Mouse (Mus musculus): ENCODE measurements around the gene Atl3. TPM values are rescaled to one million over a fixed set of nuclear protein-coding genes. Genes with fewer than 3 reads are reported as not detected.

Gene Atl3
- polyA plus RNA-seq, 1 experiment from 2014 or later = 6.9 TPM

GRCm38 (mm10) chr19:7506321-7506720 is 12.5 kb downstream of the Atl3 start:
- Histone ChIP-seq H3K4me3 (no peak overlapping the region), H3K27ac (no peak overlapping the region), H3K4me2 (no peak overlapping the region), H3K9ac (no peak overlapping the region), H3K9me3 (no peaks in the 10 kb centered on the region), H3K27me3 (no peaks in the 10 kb centered on the region), H3K36me3 (peaks cover 16% of the 10 kb centered on the region), H3K4me1 (replicated peaks) (no peaks in the 10 kb centered on the region)
- WGBS = 95% methylated on average over 1 of the region's 1 CpGs
- ATAC-seq (ENCODE audit: low FRiP score) = no peak

GRCm38 (mm10) chr19:7508026-7508425 is 14.2 kb downstream of the Atl3 start:
- no peak for ATAC-seq (ENCODE audit: low FRiP score)
- H3K4me2 ChIP-seq = no peak overlapping the region
- WGBS = 64% methylated on average over 4 of the region's 4 CpGs

GRCm38 (mm10) chr19:7516437-7516836 is 22.6 kb downstream of the Atl3 start:
- WGBS = 85% methylated on average over 1 of the region's 1 CpGs

More at GRCm38 (mm10) chr19:7508026-7508425, 14.2 kb downstream of the Atl3 start:
- Histone ChIP-seq H3K36me3 (peaks cover 19% of the 10 kb centered on the region), H3K9ac (no peak overlapping the region), H3K4me3 (no peak overlapping the region), H3K27me3 (no peaks in the 10 kb centered on the region), H3K9me3 (no peaks in the 10 kb centered on the region), H3K4me1 (replicated peaks) (no peaks in the 10 kb centered on the region), H3K27ac (no peak overlapping the region)

GRCm38 (mm10) chr19:7521619-7522018 is 27.8 kb downstream of the Atl3 start:
- peaks cover 49% of the 10 kb centered on the region for H3K36me3 ChIP-seq

More at GRCm38 (mm10) chr19:7516437-7516836, 22.6 kb downstream of the Atl3 start:
- Histone ChIP-seq H3K4me3 (no peak overlapping the region), H3K9me3 (no peaks in the 10 kb centered on the region), H3K9ac (no peak overlapping the region), H3K4me2 (no peak overlapping the region), H3K4me1 (replicated peaks) (no peaks in the 10 kb centered on the region), H3K27me3 (no peaks in the 10 kb centered on the region), H3K27ac (no peak overlapping the region), H3K36me3 (peaks cover 27% of the 10 kb centered on the region)
- ATAC-seq (ENCODE audit: low FRiP score) = no peak

GRCm38 (mm10) chr19:7522856-7523255 is 29.0 kb downstream of the Atl3 start:
- Histone ChIP-seq H3K4me2 (no peak overlapping the region), H3K27me3 (no peaks in the 10 kb centered on the region), H3K36me3 (peaks cover 43% of the 10 kb centered on the region), H3K4me3 (no peak overlapping the region), H3K9ac (no peak overlapping the region), H3K4me1 (replicated peaks) (no peaks in the 10 kb centered on the region), H3K27ac (no peak overlapping the region), H3K9me3 (no peaks in the 10 kb centered on the region)
- no peak for ATAC-seq (ENCODE audit: low FRiP score)
- WGBS = 100% methylated on average over 2 of the region's 2 CpGs

More at GRCm38 (mm10) chr19:7521619-7522018, 27.8 kb downstream of the Atl3 start:
- no peak for ATAC-seq (ENCODE audit: low FRiP score)
- H3K9ac ChIP-seq = no peak overlapping the region
- no peaks in the 10 kb centered on the region for H3K27me3 ChIP-seq
- H3K4me1 ChIP-seq (replicated peaks) = no peaks in the 10 kb centered on the region
- H3K27ac ChIP-seq = no peak overlapping the region
- no peak overlapping the region for H3K4me2 ChIP-seq
- WGBS = 93% methylated on average over 3 of the region's 3 CpGs
- no peak overlapping the region for H3K4me3 ChIP-seq
- H3K9me3 ChIP-seq = no peaks in the 10 kb centered on the region

GRCm38 (mm10) chr19:7523292-7523691 is 29.5 kb downstream of the Atl3 start:
- H3K9me3 ChIP-seq = no peaks in the 10 kb centered on the region
- no peaks in the 10 kb centered on the region for H3K27me3 ChIP-seq
- ATAC-seq (ENCODE audit: low FRiP score) = no peak
- no peak overlapping the region for H3K4me2 ChIP-seq
- H3K9ac ChIP-seq = no peak overlapping the region
- WGBS = 97% methylated on average over 1 of the region's 1 CpGs
- H3K4me1 ChIP-seq (replicated peaks) = no peaks in the 10 kb centered on the region
- H3K27ac ChIP-seq = no peak overlapping the region
- no peak overlapping the region for H3K4me3 ChIP-seq
- peaks cover 42% of the 10 kb centered on the region for H3K36me3 ChIP-seq

- Histone ChIP-seq H3K27me3 (no peaks in the 10 kb centered on the region), H3K9ac (no peak overlapping the region), H3K4me3 (no peak overlapping the region), H3K4me2 (no peak overlapping the region), H3K9me3 (no peaks in the 10 kb centered on the region), H3K4me1 (replicated peaks) (no peaks in the 10 kb centered on the region), H3K36me3 (peaks cover 38% of the 10 kb centered on the region), H3K27ac (no peak overlapping the region)
- ATAC-seq (ENCODE audit: low FRiP score) = no peak
These were observed 29.9 kb downstream of the Atl3 start for GRCm38 (mm10) chr19:7523781-7524180.

GRCm38 (mm10) chr19:7524879-7525278 is 31.0 kb downstream of the Atl3 start:
- no peaks in the 10 kb centered on the region for H3K9me3 ChIP-seq
- no peak overlapping the region for H3K4me3 ChIP-seq
- H3K27me3 ChIP-seq = no peaks in the 10 kb centered on the region
- peaks cover 29% of the 10 kb centered on the region for H3K36me3 ChIP-seq
- H3K27ac ChIP-seq = no peak overlapping the region
- H3K9ac ChIP-seq = no peak overlapping the region
- WGBS = 65% methylated on average over 3 of the region's 3 CpGs
- H3K4me2 ChIP-seq = no peak overlapping the region
- no peak for ATAC-seq (ENCODE audit: low FRiP score)
- H3K4me1 ChIP-seq (replicated peaks) = no peaks in the 10 kb centered on the region

- Histone ChIP-seq H3K9me3 (no peaks in the 10 kb centered on the region), H3K27ac (no peak overlapping the region), H3K9ac (no peak overlapping the region), H3K4me2 (no peak overlapping the region), H3K36me3 (peaks cover 30% of the 10 kb centered on the region), H3K4me3 (no peak overlapping the region), H3K4me1 (replicated peaks) (peaks cover 4% of the 10 kb centered on the region), H3K27me3 (no peaks in the 10 kb centered on the region)
- ATAC-seq (ENCODE audit: low FRiP score) = peak; percentile 79
- 60% methylated on average over 7 of the region's 7 CpGs for WGBS
These were observed 35.0 kb downstream of the Atl3 start for GRCm38 (mm10) chr19:7528639-7529428.

- H3K36me3 ChIP-seq = peaks cover 35% of the 10 kb centered on the region
- 90% methylated on average over 5 of the region's 5 CpGs for WGBS
These were observed 38.1 kb downstream of the Atl3 start for GRCm38 (mm10) chr19:7531906-7532305.

GRCm38 (mm10) chr19:7533891-7534290 is 40.1 kb downstream of the Atl3 start:
- no peaks in the 10 kb centered on the region for H3K27me3 ChIP-seq
- H3K4me1 ChIP-seq (replicated peaks) = peaks cover 7% of the 10 kb centered on the region
- peaks cover 35% of the 10 kb centered on the region for H3K36me3 ChIP-seq
- ATAC-seq (ENCODE audit: low FRiP score) = no peak
- H3K4me3 ChIP-seq = no peak overlapping the region
- no peaks in the 10 kb centered on the region for H3K9me3 ChIP-seq
- no peak overlapping the region for H3K9ac ChIP-seq
- no peak overlapping the region for H3K27ac ChIP-seq
- 66% methylated on average over 5 of the region's 5 CpGs for WGBS
- H3K4me2 ChIP-seq = no peak overlapping the region

More at GRCm38 (mm10) chr19:7531906-7532305, 38.1 kb downstream of the Atl3 start:
- no peak for ATAC-seq (ENCODE audit: low FRiP score)
- no peak overlapping the region for H3K27ac ChIP-seq
- H3K4me3 ChIP-seq = no peak overlapping the region
- peaks cover 7% of the 10 kb centered on the region for H3K4me1 ChIP-seq (replicated peaks)
- H3K27me3 ChIP-seq = no peaks in the 10 kb centered on the region
- H3K4me2 ChIP-seq = no peak overlapping the region
- no peaks in the 10 kb centered on the region for H3K9me3 ChIP-seq
- H3K9ac ChIP-seq = no peak overlapping the region

GRCm38 (mm10) chr19:7548924-7549323 is 55.1 kb downstream of the Atl3 start:
- Histone ChIP-seq H3K9ac (no peak overlapping the region), H3K4me3 (no peak overlapping the region), H3K36me3 (no peaks in the 10 kb centered on the region), H3K27ac (no peak overlapping the region), H3K4me2 (no peak overlapping the region), H3K27me3 (no peaks in the 10 kb centered on the region), H3K4me1 (replicated peaks) (no peaks in the 10 kb centered on the region), H3K9me3 (0 out of 2 replicates have a peak, but pooled peaks cover 7% of the 10 kb centered on the region)
- no peak for ATAC-seq (ENCODE audit: low FRiP score)
- WGBS = 92% methylated on average over 3 of the region's 3 CpGs
